Mouse (Mus musculus): Measurements from ENCODE around the gene Coq3. TPM values are rescaled to one million over a fixed set of nuclear protein-coding genes. Genes with fewer than 3 reads are reported as not detected.

The Coq3 gene
- polyA plus RNA-seq, 1 experiment from 2014 or later: 18.2 TPM

DNA sequence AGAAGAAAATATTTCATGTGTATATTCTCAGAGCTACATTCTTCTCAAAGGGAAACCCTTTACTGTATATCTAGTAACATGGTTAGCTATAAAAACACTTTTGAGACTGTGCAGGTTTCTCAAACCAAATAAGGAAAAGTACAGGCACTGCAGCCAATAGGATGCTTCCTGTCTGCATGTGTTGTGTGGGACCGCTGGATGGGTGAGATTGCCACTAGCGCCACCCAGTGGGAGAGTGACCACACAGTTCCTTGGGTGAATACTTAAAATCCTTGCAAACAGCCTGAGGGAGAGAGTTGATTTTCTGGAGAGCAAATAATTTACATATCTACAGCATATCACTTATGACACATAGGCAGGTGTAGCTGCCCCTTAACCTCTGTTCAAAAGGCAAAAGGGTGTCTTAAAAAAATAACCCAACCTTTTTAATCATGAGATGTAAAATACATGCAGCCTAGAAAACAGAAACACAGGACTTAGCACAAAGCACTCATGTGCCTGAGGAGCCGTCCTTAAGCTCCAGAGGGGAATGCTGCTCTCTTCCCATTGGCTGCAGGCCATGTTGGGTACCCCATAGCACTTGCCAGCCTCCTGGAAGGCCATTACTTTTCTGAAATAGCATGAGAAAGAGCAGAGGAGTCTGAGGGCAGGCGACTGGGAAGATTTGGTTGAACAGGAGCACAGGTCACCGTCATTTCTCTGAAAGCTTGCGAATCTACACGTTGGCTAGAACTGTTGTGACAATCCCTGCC, 78.3 kb downstream of the Coq3 start:
- Histone ChIP-seq H3K9me3 (replicated peaks; ENCODE audit: control insufficient read depth, low read length, poor library complexity, severe bottlenecking) (no peaks in the 10 kb centered on the region), H3K27me3 (ENCODE audit: control insufficient read depth, insufficient read depth, low read depth, low read length) (no peaks in the 10 kb centered on the region), H3K36me3 (ENCODE audit: control insufficient read depth, insufficient read depth, low read length) (peaks cover 11% of the 10 kb centered on the region), H3K4me2 (ENCODE audit: low read length) (no peak overlapping the region), H3K9ac (ENCODE audit: low read depth, low read length) (no peak overlapping the region), H3K27ac (ENCODE audit: low read length) (no peak overlapping the region), H3K4me1 (ENCODE audit: control insufficient read depth, insufficient read depth, low read length) (no peaks in the 10 kb centered on the region), H3K4me3 (ENCODE audit: low read depth, low read length) (no peak overlapping the region)
- no peak for ATAC-seq
- WGBS: 57% methylated on average over 7 of the region's 7 CpGs

Other genes starting within 250 kb of the Coq3 start
- gene Prdm13, start 193.7 kb upstream of the Coq3 start, polyA plus RNA-seq (2015; fragmentation: Nextera tagmentation; extraction: Ambion mirVana): 0.24 and 0.32 TPM in 2 replicates
- gene Ccnc, start 152.0 kb upstream of the Coq3 start, polyA plus RNA-seq (2015; fragmentation: Nextera tagmentation; extraction: Ambion mirVana): 75.0 and 78.6 TPM in 2 replicates
- gene Usp45, start 112.5 kb upstream of the Coq3 start, polyA plus RNA-seq (2015; fragmentation: Nextera tagmentation; extraction: Ambion mirVana): 4.7 and 7.7 TPM in 2 replicates
- gene Tstd3, start 112.5 kb upstream of the Coq3 start, polyA plus RNA-seq (2015; fragmentation: Nextera tagmentation; extraction: Ambion mirVana): 28.9 and 30.5 TPM in 2 replicates
- gene Pnisr, start 32.1 kb upstream of the Coq3 start, polyA plus RNA-seq (2015; fragmentation: Nextera tagmentation; extraction: Ambion mirVana): 195 and 215 TPM in 2 replicates
- gene Faxc, start 51.7 kb downstream of the Coq3 start, polyA plus RNA-seq (2015; fragmentation: Nextera tagmentation; extraction: Ambion mirVana): 18.5 and 19.1 TPM in 2 replicates